Mouse (Mus musculus) MEL (cell line): ENCODE results near the gene Acat2. TPM values are rescaled to one million over a fixed set of nuclear protein-coding genes. Genes with fewer than 3 reads are reported as not detected.

Experiments used
- DNase-seq: peaks from one replicate; pipeline ENCODE4 v3.0.0; 2011; ENCODE audit warnings: low read depth, low spot score
- H3K27ac ChIP-seq: 2 replicates; pipeline ENCODE4 v1.5.1; 2012; ENCODE audit warnings: low read depth, mild to moderate bottlenecking, control low read depth, low read length, moderate library complexity; ENCODE audit not compliant: control insufficient read depth
- H3K27me3 ChIP-seq, 2 experiments: fragments of 150-350 bp in 1 of 2; sonication (generic) in 1 of 2; 2 replicates each; pipeline ENCODE4 v1.6.1; 2012; ENCODE audit warnings: low read length in 2 of 2, mild to moderate bottlenecking in 2 of 2, improper control_type of control experiment in 1 of 2, moderate library complexity in 1 of 2; ENCODE audit not compliant: insufficient read depth in 2 of 2, control insufficient read depth in 1 of 2
- H3K36me3 ChIP-seq, 2 experiments: 2 replicates each; pipeline ENCODE4 v1.6.1; 2012 to 2014; ENCODE audit warnings: low read length in 2 of 2, improper control_type of control experiment in 1 of 2, inconsistent platforms in 1 of 2, mild to moderate bottlenecking in 1 of 2; ENCODE audit not compliant: insufficient read depth in 2 of 2, control insufficient read depth in 1 of 2
- H3K4me1 ChIP-seq, 2 experiments: fragments of 150-350 bp in 1 of 2; sonication (generic) in 1 of 2; 2 replicates each; pipeline ENCODE4 v1.6.1; 2012; ENCODE audit warnings: low read length in 2 of 2, improper control_type of control experiment in 1 of 2, mild to moderate bottlenecking in 1 of 2; ENCODE audit not compliant: insufficient read depth in 2 of 2, control insufficient read depth in 1 of 2
- H3K4me3 ChIP-seq, 2 experiments: fragments of 150-350 bp in 1 of 2; sonication (generic) in 1 of 2; 2 replicates each; pipeline ENCODE4 v1.5.1; 2012; ENCODE audit warnings: low read depth in 2 of 2, low read length in 2 of 2, mild to moderate bottlenecking in 2 of 2, moderate library complexity in 2 of 2, control low read depth in 1 of 2, improper control_type of control experiment in 1 of 2; ENCODE audit not compliant: control insufficient read depth in 1 of 2, insufficient read depth in 1 of 2
- H3K79me2 ChIP-seq: 2 replicates; pipeline ENCODE4 v1.6.1; 2012; ENCODE audit warnings: mild to moderate bottlenecking, low read length, moderate library complexity; ENCODE audit not compliant: control insufficient read depth, poor library complexity, insufficient read depth
- H3K9ac ChIP-seq: 2 replicates; pipeline ENCODE4 v1.6.1; 2012; ENCODE audit warnings: low read depth, mild to moderate bottlenecking, control low read depth, low read length, moderate library complexity; ENCODE audit not compliant: control insufficient read depth, poor library complexity, severe bottlenecking
- H3K9me3 ChIP-seq: fragments of 150-350 bp; sonication (generic); replicated peaks from 2 replicates; pipeline ENCODE4 v1.6.1; 2012; ENCODE audit warnings: mild to moderate bottlenecking, low read length, improper control_type of control experiment, moderate library complexity; ENCODE audit not compliant: insufficient read depth
- BHLHE40 ChIP-seq: IDR thresholded peaks from 2 replicates; pipeline ENCODE4 v1.6.1; 2012; ENCODE audit warnings: low read depth, mild to moderate bottlenecking, inconsistent platforms, low read length, improper control_type of control experiment, borderline replicate concordance
- CHD1 ChIP-seq: IDR thresholded peaks from 2 replicates; pipeline ENCODE4 v1.6.1; 2012; ENCODE audit warnings: low read depth, mild to moderate bottlenecking, inconsistent platforms, low read length, improper control_type of control experiment
- CHD2 ChIP-seq: IDR thresholded peaks from 2 replicates; pipeline ENCODE4 v1.6.1; 2011; ENCODE audit warnings: low read length, improper control_type of control experiment
- CTCF ChIP-seq, 3 experiments: IDR thresholded peaks in 2 of 3; conservative IDR thresholded peaks in 1 of 3; 2 replicates each; pipeline ENCODE4 v1.5.1; 2011 to 2012; ENCODE audit warnings: low read length in 3 of 3, low read depth in 2 of 3, mild to moderate bottlenecking in 2 of 3, improper control_type of control experiment in 1 of 3, inconsistent platforms in 1 of 3, mixed read lengths in 1 of 3, moderate library complexity in 1 of 3; ENCODE audit not compliant: control insufficient read depth in 1 of 3, insufficient read depth in 1 of 3, poor library complexity in 1 of 3, severe bottlenecking in 1 of 3
- E2F4 ChIP-seq: IDR thresholded peaks from 2 replicates; pipeline ENCODE4 v1.6.1; 2011; ENCODE audit warnings: low read depth, low read length, improper control_type of control experiment, borderline replicate concordance
- ETS1 ChIP-seq: IDR thresholded peaks from 2 replicates; pipeline ENCODE4 v1.6.1; 2012; ENCODE audit warnings: low read depth, mild to moderate bottlenecking, inconsistent platforms, low read length, improper control_type of control experiment, moderate library complexity
- GABPA ChIP-seq: IDR thresholded peaks from 2 replicates; pipeline ENCODE4 v1.6.1; 2012; ENCODE audit warnings: low read depth, mild to moderate bottlenecking, inconsistent platforms, low read length, improper control_type of control experiment, moderate library complexity
- GATA1 ChIP-seq: IDR thresholded peaks from 2 replicates; pipeline ENCODE4 v1.6.1; 2011; ENCODE audit warnings: low read depth, low read length, improper control_type of control experiment
- HCFC1 ChIP-seq: IDR thresholded peaks from 2 replicates; pipeline ENCODE4 v1.6.1; 2012; ENCODE audit warnings: low read depth, mild to moderate bottlenecking, inconsistent platforms, low read length, improper control_type of control experiment, moderate library complexity
- JUND ChIP-seq: IDR thresholded peaks from 2 replicates; pipeline ENCODE4 v1.6.1; 2011; ENCODE audit warnings: low read depth, mild to moderate bottlenecking, improper control_type of control experiment, low read length
- KAT2A ChIP-seq: conservative IDR thresholded peaks from 2 replicates; pipeline ENCODE4 v1.6.1; 2012; ENCODE audit warnings: low read depth, low read length, improper control_type of control experiment, inconsistent platforms
- MAFK ChIP-seq: IDR thresholded peaks from 2 replicates; pipeline ENCODE4 v1.6.1; 2011; ENCODE audit warnings: low read depth, mild to moderate bottlenecking, low read length, improper control_type of control experiment, borderline replicate concordance
- MAX ChIP-seq: IDR thresholded peaks from 2 replicates; pipeline ENCODE4 v1.6.1; 2011; ENCODE audit warnings: low read length, improper control_type of control experiment
- MAZ ChIP-seq: IDR thresholded peaks from 2 replicates; pipeline ENCODE4 v1.6.1; 2012; ENCODE audit warnings: low read depth, mild to moderate bottlenecking, inconsistent platforms, low read length, improper control_type of control experiment
- MEF2A ChIP-seq: IDR thresholded peaks from 2 replicates; pipeline ENCODE4 v1.6.1; 2014; ENCODE audit warnings: low read depth, mild to moderate bottlenecking, inconsistent platforms, low read length, improper control_type of control experiment; ENCODE audit not compliant: poor library complexity, insufficient replicate concordance, severe bottlenecking; ENCODE audit errors: extremely low read depth
- MXI1 ChIP-seq: IDR thresholded peaks from 2 replicates; pipeline ENCODE4 v1.6.1; 2011; ENCODE audit warnings: mild to moderate bottlenecking, low read depth, low read length, improper control_type of control experiment
- MYB ChIP-seq: IDR thresholded peaks from 2 replicates; pipeline ENCODE4 v1.6.1; 2011; ENCODE audit warnings: mild to moderate bottlenecking, low read depth, low read length, improper control_type of control experiment
- MYC ChIP-seq: IDR thresholded peaks from 2 replicates; pipeline ENCODE4 v1.6.1; 2011; ENCODE audit warnings: low read depth, mild to moderate bottlenecking, low read length, improper control_type of control experiment, moderate library complexity
- NELFE ChIP-seq: IDR thresholded peaks from 2 replicates; pipeline ENCODE4 v1.6.1; 2011; ENCODE audit warnings: low read depth, low read length, improper control_type of control experiment
- NRF1 ChIP-seq: IDR thresholded peaks from 2 replicates; pipeline ENCODE4 v1.6.1; 2014; ENCODE audit warnings: low read depth, mild to moderate bottlenecking, inconsistent platforms, low read length, improper control_type of control experiment, moderate library complexity; ENCODE audit not compliant: poor library complexity, insufficient read depth, severe bottlenecking
- POLR2A ChIP-seq, 2 experiments: IDR thresholded peaks; 2 replicates each; pipeline ENCODE4 v1.6.1; 2011 to 2012; ENCODE audit warnings: low read length in 2 of 2, mild to moderate bottlenecking in 2 of 2, control low read depth in 1 of 2, improper control_type of control experiment in 1 of 2, low read depth in 1 of 2, moderate library complexity in 1 of 2; ENCODE audit not compliant: control insufficient read depth in 1 of 2, insufficient read depth in 1 of 2, poor library complexity in 1 of 2
- POLR2AphosphoS2 ChIP-seq: IDR thresholded peaks from 2 replicates; pipeline ENCODE4 v1.6.1; 2011; ENCODE audit warnings: low read length, improper control_type of control experiment
- RAD21 ChIP-seq: IDR thresholded peaks from 2 replicates; pipeline ENCODE4 v1.6.1; 2011; ENCODE audit warnings: mild to moderate bottlenecking, low read depth, low read length, improper control_type of control experiment
- RCOR1 ChIP-seq: IDR thresholded peaks from 2 replicates; pipeline ENCODE4 v1.6.1; 2012; ENCODE audit warnings: low read depth, mild to moderate bottlenecking, inconsistent platforms, low read length, improper control_type of control experiment
- SIN3A ChIP-seq: IDR thresholded peaks from 2 replicates; pipeline ENCODE4 v1.6.1; 2012; ENCODE audit warnings: low read length, improper control_type of control experiment, inconsistent platforms
- SMC3 ChIP-seq: IDR thresholded peaks from 2 replicates; pipeline ENCODE4 v1.6.1; 2011; ENCODE audit warnings: low read depth, low read length, improper control_type of control experiment
- TAL1 ChIP-seq: IDR thresholded peaks from 2 replicates; pipeline ENCODE4 v1.6.1; 2012; ENCODE audit warnings: mild to moderate bottlenecking, inconsistent platforms, low read length, moderate library complexity, mixed read lengths
- TBP ChIP-seq: IDR thresholded peaks from 2 replicates; pipeline ENCODE4 v1.8.0; 2011; ENCODE audit warnings: low read depth, low read length, improper control_type of control experiment
- TCF12 ChIP-seq: IDR thresholded peaks from 2 replicates; pipeline ENCODE4 v1.6.1; 2014; ENCODE audit warnings: low read depth, mild to moderate bottlenecking, inconsistent platforms, low read length, improper control_type of control experiment, moderate library complexity
- UBTF ChIP-seq: IDR thresholded peaks from 2 replicates; pipeline ENCODE4 v1.6.1; 2012; ENCODE audit warnings: low read depth, mild to moderate bottlenecking, inconsistent platforms, low read length, improper control_type of control experiment, moderate library complexity, borderline replicate concordance; ENCODE audit not compliant: insufficient read depth
- USF1 ChIP-seq: IDR thresholded peaks from 2 replicates; pipeline ENCODE4 v1.6.1; 2014; ENCODE audit warnings: low read depth, mild to moderate bottlenecking, inconsistent platforms, low read length, improper control_type of control experiment, moderate library complexity
- USF2 ChIP-seq, 2 experiments: IDR thresholded peaks; 2 replicates each; pipeline ENCODE4 v1.6.1; 2011 to 2012; ENCODE audit warnings: improper control_type of control experiment in 2 of 2, low read length in 2 of 2, borderline replicate concordance in 1 of 2, inconsistent platforms in 1 of 2, low read depth in 1 of 2, mild to moderate bottlenecking in 1 of 2; ENCODE audit not compliant: insufficient read depth in 1 of 2
- ZC3H11A ChIP-seq: IDR thresholded peaks from 2 replicates; pipeline ENCODE4 v1.6.1; 2012; ENCODE audit warnings: low read depth, mild to moderate bottlenecking, inconsistent platforms, low read length, improper control_type of control experiment
- ZKSCAN1 ChIP-seq: IDR thresholded peaks from 2 replicates; pipeline ENCODE4 v1.6.1; 2012; ENCODE audit warnings: low read depth, mild to moderate bottlenecking, inconsistent platforms, low read length, improper control_type of control experiment, moderate library complexity
- ZMIZ1 ChIP-seq: IDR thresholded peaks from 2 replicates; pipeline ENCODE4 v1.6.1; 2012; ENCODE audit warnings: low read depth, mild to moderate bottlenecking, inconsistent platforms, low read length, improper control_type of control experiment, moderate library complexity
- polyA plus RNA-seq, 2 experiments: library from polyadenylated mRNA; stranded (reverse) in 1 of 2; unstranded in 1 of 2; fragments of >175 nt in 1 of 2; fragments of >200 nt in 1 of 2; gene quantifications; 2 replicates each; pipeline versions ENCODE4 v1.2.1 to v1.2.4; 2012; ENCODE audit warnings: low replicate concordance in 2 of 2, low read depth in 1 of 2; ENCODE audit not compliant: insufficient read length in 2 of 2, insufficient read depth in 1 of 2, missing spikeins in 1 of 2
- total RNA-seq: library from RNA; depleted of rRNA; stranded (reverse); fragments of 300-350 nt; gene quantifications from 2 replicates; pipeline ENCODE4 v1.2.3, GENCODE M21; 2012

Gene Acat2
- total and polyA plus RNA-seq, 3 experiments = 33.8 to 60.1 TPM; not detected in 1

GRCm38 (mm10) chr17:12915881-12916583 lies 44.5 kb downstream of the Acat2 start, which contains the start of gene Mrpl18:
Mrpl18 (minus strand) TSS chr17:12916345.
- Histone ChIP-seq H3K79me2 (peaks cover 41% of the 10 kb centered on the region), H3K9me3 (no peaks in the 10 kb centered on the region), H3K36me3 (peaks cover 36 to 38% of the 10 kb centered on the region in 2 experiments), H3K4me1 (peaks cover 0 to 6% of the 10 kb centered on the region in 2 experiments; a peak in 2 of 4 replicates), H3K27me3 (no peaks in the 10 kb centered on the region), H3K4me3 (peak within 1 kb of the TSS; percentile 65 to 97), H3K9ac (peak within 1 kb of the TSS; percentile 93), H3K27ac (peak within 1 kb of the TSS; percentile 92)
- peak; percentile 99 for DNase-seq
- TF ChIP-seq SMC3 (no peak), ZMIZ1 (peak; percentile 73; the same call in 1 of the 2 replicates), MAZ (peak; percentile 50; the same call in 1 of the 2 replicates), HCFC1 (peak; percentile 91), SIN3A (no peak; the same call in none of the 2 replicates), TAL1 (no peak), TBP (peak; percentile 81), ZKSCAN1 (no peak), MXI1 (peak; percentile 69; the same call in 1 of the 2 replicates), CTCF (IDR thresholded peaks at IDR 0.05 in 2 of 3, conservative IDR thresholded peaks at IDR 0.05 in 1 of 3; ENCODE audit: control insufficient read depth in 1 of 3, insufficient read depth in 1 of 3, low read depth in 2 of 3, low read length in 3 of 3, poor library complexity in 1 of 3, severe bottlenecking in 1 of 3) (no peak), POLR2A (IDR thresholded peaks at IDR 0.05; ENCODE audit: control insufficient read depth in 1 of 2, insufficient read depth in 1 of 2, low read depth in 1 of 2, low read length in 2 of 2, poor library complexity in 1 of 2) (peak; percentile 89 to 93; a peak in 3 of 4 replicates), KAT2A (peak; percentile 83), GATA1 (no peak), MYC (peak; percentile 87; the same call in 1 of the 2 replicates), TCF12 (0 out of 2 replicates have a peak, but pooled peaks have one; percentile 48), RAD21 (no peak), ETS1 (peak; percentile 20; the same call in 1 of the 2 replicates), ZC3H11A (no peak), JUND (no peak), USF2 (IDR thresholded peaks at IDR 0.05; ENCODE audit: borderline replicate concordance in 1 of 2, insufficient read depth in 1 of 2, low read depth in 1 of 2, low read length in 2 of 2) (no peak), E2F4 (peak; percentile 98), MEF2A (no peak), CHD2 (peak; percentile 66; the same call in 1 of the 2 replicates), CHD1 (peak; percentile 26; the same call in 1 of the 2 replicates), MAX (peak; percentile 90), GABPA (no peak), NELFE (peak; percentile 92), RCOR1 (no peak), USF1 (no peak), MAFK (no peak), POLR2AphosphoS2 (peak; percentile 95), BHLHE40 (no peak), UBTF (no peak; the same call in 1 of the 2 replicates), NRF1 (peak; percentile 56; the same call in 1 of the 2 replicates), MYB (peak; percentile 92)
